Mouse (Mus musculus) lung, adult 10 weeks (tissue): ENCODE measurements around the gene Armc10. TPM values are rescaled to one million over a fixed set of nuclear protein-coding genes. Genes with fewer than 3 reads are reported as not detected.

Experiments used
- polyA plus RNA-seq: library from polyadenylated mRNA; stranded (reverse); fragments of 350-450 nt; fragmentation: Illumina TruSeq; extraction: RNeasy Lipid Tissue Mini Kit (QIAGEN cat#74804); gene quantifications from one replicate; pipeline ENCODE4 v1.2.3, GENCODE M21; 2014; ENCODE audit warnings: low read depth, low replicate concordance; ENCODE audit not compliant: insufficient read depth

Armc10 gene
- 20.5 TPM for polyA plus RNA-seq

GRCm38 (mm10) chr5:21645439-21646132, at the start of gene Armc10, which contains the start of gene Fbxl13:
Gene Armc10 (plus strand): TSS chr5:21645813.
Gene Fbxl13 (minus strand): TSS chr5:21645634.

GRCm38 (mm10) chr5:21701351-21702008, 55.9 kb downstream of the Armc10 start, which contains the start of gene Napepld:
Gene Napepld (minus strand): TSS chr5:21701396.

Other genes with a start within 250 kb of the Armc10 start
- gene Ccdc146, start 221.1 kb upstream of the Armc10 start, polyA plus RNA-seq = 4.3 TPM
- 2.7 TPM for gene Fam185a, start 220.9 kb upstream of the Armc10 start, polyA plus RNA-seq
- gene Lrrc17, start 102.3 kb upstream of the Armc10 start, polyA plus RNA-seq = 5.5 TPM
- gene Fbxl13, start 179 bp upstream of the Armc10 start, polyA plus RNA-seq = 1.1 TPM
- 2.8 TPM for gene Napepld, start 55.6 kb downstream of the Armc10 start, polyA plus RNA-seq
- gene Pmpcb, start 91.3 kb downstream of the Armc10 start, polyA plus RNA-seq = 39.7 TPM
- gene Dnajc2, start 139.4 kb downstream of the Armc10 start, polyA plus RNA-seq = 18.3 TPM
- gene Psmc2, start 139.5 kb downstream of the Armc10 start, polyA plus RNA-seq = 65.4 TPM
- not detected for gene Slc26a5, start 219.8 kb downstream of the Armc10 start, polyA plus RNA-seq